Mouse (Mus musculus): ENCODE measurements around the gene Sphk2.

- TF ChIP-seq CTCF (IDR thresholded peaks at IDR 0.05; ENCODE audit: control insufficient read depth, insufficient read depth, insufficient read length) (no peak), MYOD1 (IDR thresholded peaks at IDR 0.05; ENCODE audit: control insufficient read depth, insufficient read length, low read depth) (no peak), CEBPB (IDR thresholded peaks at IDR 0.05; ENCODE audit: low read depth) (no peak), USF1 (IDR thresholded peaks at IDR 0.05; ENCODE audit: low read depth) (no peak), MAX (IDR thresholded peaks at IDR 0.05) (no peak), FOSL1 (IDR thresholded peaks at IDR 0.05; ENCODE audit: insufficient read depth, low read length, poor library complexity, severe bottlenecking) (no peak)
Observed at GRCm38 (mm10) chr7:45703521-45704033, 14.2 kb downstream of the Sphk2 start.
